Mouse (Mus musculus): Measurements from ENCODE around the gene Usp53. TPM values are rescaled to one million over a fixed set of nuclear protein-coding genes. Genes with fewer than 3 reads are reported as not detected.

Usp53 gene
- polyA plus RNA-seq, 1 experiment from 2014 or later, result 8.1 TPM

- no peaks in the 10 kb centered on the region for H3K4me1 ChIP-seq
- no peaks in the 10 kb centered on the region for H3K27me3 ChIP-seq (ENCODE audit: poor library complexity, severe bottlenecking)
- no peak overlapping the region for H3K27ac ChIP-seq
- 72% methylated on average over 6 of the region's 6 CpGs for WGBS
- no peaks in the 10 kb centered on the region for H3K9me3 ChIP-seq
- no peak for DNase-seq (ENCODE audit: extremely low spot score, low spot score)
- no peak overlapping the region for H3K4me3 ChIP-seq
- no peaks in the 10 kb centered on the region for H3K36me3 ChIP-seq (replicated peaks)
Observed at GRCm38 (mm10) chr3:122898254-122898653, 86.1 kb downstream of the Usp53 start.

GRCm38 (mm10) chr3:122895189-122895731, 89.0 kb downstream of the Usp53 start:
- Histone ChIP-seq H3K27ac (no peak overlapping the region), H3K4me3 (no peak overlapping the region), H3K36me3 (replicated peaks) (no peaks in the 10 kb centered on the region), H3K9me3 (no peaks in the 10 kb centered on the region), H3K27me3 (ENCODE audit: poor library complexity, severe bottlenecking) (no peaks in the 10 kb centered on the region), H3K4me1 (no peaks in the 10 kb centered on the region)
- 91% methylated on average over 11 of the region's 11 CpGs for WGBS
- no peak for DNase-seq (ENCODE audit: extremely low spot score, low spot score)

GRCm38 (mm10) chr3:122894772-122895171, 89.5 kb downstream of the Usp53 start, which contains the start of gene Fabp2:
Fabp2 (plus strand) TSS chr3:122895072.
- no peak for DNase-seq (ENCODE audit: extremely low spot score, low spot score)
- WGBS, result 97% methylated on average over 3 of the region's 3 CpGs

GRCm38 (mm10) chr3:122888371-122888819, 95.9 kb downstream of the Usp53 start:
- 93% methylated on average over 5 of the region's 5 CpGs for WGBS
- H3K9me3 ChIP-seq, result no peaks in the 10 kb centered on the region
- no peak overlapping the region for H3K4me3 ChIP-seq

More at GRCm38 (mm10) chr3:122894772-122895171, 89.5 kb downstream of the Usp53 start, which contains the start of gene Fabp2:
- no peak within 1 kb of the TSS for H3K27ac ChIP-seq
- no peak within 1 kb of the TSS for H3K4me3 ChIP-seq
- no peaks in the 10 kb centered on the region for H3K9me3 ChIP-seq
- H3K27me3 ChIP-seq (ENCODE audit: poor library complexity, severe bottlenecking), result no peaks in the 10 kb centered on the region
- H3K36me3 ChIP-seq (replicated peaks), result no peaks in the 10 kb centered on the region
- H3K4me1 ChIP-seq, result no peaks in the 10 kb centered on the region

GRCm38 (mm10) chr3:122887505-122888301, 96.6 kb downstream of the Usp53 start:
- Histone ChIP-seq H3K4me1 (no peaks in the 10 kb centered on the region), H3K4me3 (no peak overlapping the region)
- 84% methylated on average over 4 of the region's 4 CpGs for WGBS

More at GRCm38 (mm10) chr3:122888371-122888819, 95.9 kb downstream of the Usp53 start:
- H3K27ac ChIP-seq, result no peak overlapping the region
- H3K4me1 ChIP-seq, result no peaks in the 10 kb centered on the region
- no peaks in the 10 kb centered on the region for H3K36me3 ChIP-seq (replicated peaks)
- DNase-seq (ENCODE audit: extremely low spot score, low spot score), result no peak
- no peaks in the 10 kb centered on the region for H3K27me3 ChIP-seq (ENCODE audit: poor library complexity, severe bottlenecking)

More at GRCm38 (mm10) chr3:122887505-122888301, 96.6 kb downstream of the Usp53 start:
- no peaks in the 10 kb centered on the region for H3K9me3 ChIP-seq
- H3K27ac ChIP-seq, result no peak overlapping the region
- no peaks in the 10 kb centered on the region for H3K36me3 ChIP-seq (replicated peaks)
- no peaks in the 10 kb centered on the region for H3K27me3 ChIP-seq (ENCODE audit: poor library complexity, severe bottlenecking)
- DNase-seq (ENCODE audit: extremely low spot score, low spot score), result no peak

Small RNA genes within 50 kb of the gene (microRNA-seq; reads per million reads assigned to microRNA genes)
- gene Gm22066, result not detected

Other genes starting within 250 kb of the Usp53 start
- not detected in 2 replicates for gene Fabp2, start 89.4 kb downstream of the Usp53 start, polyA plus RNA-seq (2016; fragmentation: Nextera tagmentation; extraction: Ambion mirVana)
- not detected in 2 replicates for gene Gm10959, start 65.2 kb downstream of the Usp53 start, polyA plus RNA-seq (2016; fragmentation: Nextera tagmentation; extraction: Ambion mirVana)
- 77.5 and 77.6 TPM in 2 replicates for gene 1810037I17Rik, start 60.3 kb downstream of the Usp53 start, polyA plus RNA-seq (2016; fragmentation: Nextera tagmentation; extraction: Ambion mirVana)
- not detected in 2 replicates for gene Myoz2, start 50.5 kb upstream of the Usp53 start, polyA plus RNA-seq (2016; fragmentation: Nextera tagmentation; extraction: Ambion mirVana)